Mouse (Mus musculus) bone marrow macrophage, adult 2 months (primary cell): Measurements from ENCODE around the gene Fxr2.

Experiments used
- CTCF ChIP-seq: IDR thresholded peaks from 2 replicates; pipeline ENCODE4 v1.5.1; 2012; ENCODE audit warnings: low read depth, mild to moderate bottlenecking, low read length, moderate library complexity
- POLR2A ChIP-seq: IDR thresholded peaks from 2 replicates; pipeline ENCODE4 v1.6.1; 2012; ENCODE audit warnings: mild to moderate bottlenecking, low read depth, low read length, borderline replicate concordance

DNA sequence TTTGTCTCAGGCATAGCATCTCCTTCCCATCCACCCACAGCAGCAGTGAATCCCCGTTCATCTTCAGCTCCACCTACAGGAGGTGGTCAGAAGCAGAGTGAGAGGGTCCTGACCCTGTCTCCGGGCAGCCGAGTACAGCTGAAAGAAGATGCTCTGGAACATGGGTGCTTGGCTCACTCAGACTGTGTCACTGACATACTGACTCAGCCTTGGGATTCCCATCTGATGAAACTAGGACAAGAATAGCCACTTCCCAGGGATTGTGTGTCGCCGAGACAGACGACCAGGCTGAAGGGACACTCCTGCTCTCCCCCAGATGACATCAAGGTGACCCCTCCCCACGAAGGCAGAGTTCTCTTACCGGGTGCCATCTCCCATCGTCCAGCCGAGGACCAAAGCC is 16.0 kb upstream of the Fxr2 start:
- TF ChIP-seq CTCF = no peak
- no peak for TF ChIP-seq POLR2A
